Mouse (Mus musculus) brown adipose tissue, adult 24 weeks (tissue): ENCODE results near the gene Olfr860. TPM values are rescaled to one million over a fixed set of nuclear protein-coding genes. Genes with fewer than 3 reads are reported as not detected.
"Not testable (repeated sequence)": the region's sequence is repeated elsewhere in the genome, so short reads cannot be mapped to it uniquely, and the experiment has no call there.

ENCODE experiments used
- H3K27ac ChIP-seq: fragments of 200-500 bp; replicated peaks from 2 replicates; pipeline ENCODE4 v1.5.1; 2012; ENCODE audit warnings: low read depth, mild to moderate bottlenecking, low read length
- H3K4me1 ChIP-seq: fragments of 200-500 bp; 2 replicates; pipeline ENCODE4 v1.6.1; 2012; ENCODE audit warnings: low read length, mixed read lengths; ENCODE audit not compliant: control insufficient read depth, insufficient read depth, insufficient read length
- H3K4me3 ChIP-seq: fragments of 200-500 bp; 2 replicates; pipeline ENCODE4 v1.5.1; 2012; ENCODE audit warnings: low read depth, mild to moderate bottlenecking, low read length, moderate library complexity; ENCODE audit not compliant: insufficient read depth
- polyA plus RNA-seq: library from polyadenylated mRNA; stranded (reverse); fragments of >200 nt; gene quantifications from 2 replicates; pipeline ENCODE4 v1.2.4, GENCODE M21; 2012; ENCODE audit not compliant: missing spikeins, insufficient read depth, insufficient read length

The Olfr860 gene
- not detected in 2 replicates for polyA plus RNA-seq

DNA sequence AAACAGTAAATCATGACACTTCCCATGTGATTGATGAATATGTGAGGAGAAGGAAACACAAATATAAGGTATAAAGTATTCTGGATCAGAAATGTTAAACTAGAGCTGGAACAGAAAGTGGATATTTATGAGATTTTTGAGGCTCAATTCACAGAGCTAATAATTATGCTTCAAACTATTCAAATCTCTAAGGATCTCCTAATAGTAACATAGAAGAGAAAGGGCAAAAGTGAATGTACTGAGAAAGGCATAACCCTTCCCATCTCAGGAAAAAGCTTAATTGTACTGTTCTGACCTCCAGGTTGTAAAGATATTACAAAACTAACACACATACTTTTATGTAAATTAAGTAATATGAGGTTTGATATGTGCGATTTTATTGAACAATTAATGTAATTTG is at the start of gene Olfr860:
Gene Olfr860, minus strand, starts transcription at position 101 of the 400 bp plus-strand sequence.
- no peaks in the 10 kb centered on the region for H3K4me1 ChIP-seq
- no peak within 1 kb of the TSS for H3K4me3 ChIP-seq
- no peak within 1 kb of the TSS for H3K27ac ChIP-seq

DNA sequence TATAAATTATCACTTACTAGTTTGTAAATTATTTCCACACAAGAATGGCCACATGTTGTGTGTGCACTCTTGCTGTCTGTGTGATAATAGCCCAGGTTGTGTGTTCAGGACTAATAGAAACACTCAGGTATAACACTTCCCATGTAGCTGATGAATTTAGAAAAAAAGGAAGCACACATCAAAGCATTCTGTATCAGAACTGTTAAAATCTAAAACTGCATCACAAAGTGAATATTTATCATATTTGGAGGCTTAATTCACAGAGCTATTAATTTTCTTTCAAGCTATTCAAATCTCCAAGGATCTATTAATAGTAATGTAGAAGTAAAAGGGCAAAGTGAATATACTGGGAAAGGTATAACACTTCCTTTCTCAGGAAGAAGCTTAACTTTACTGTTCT is 38.4 kb upstream of the Olfr860 start, which contains the start of gene Olfr862:
Gene Olfr862, minus strand, starts transcription at position 101 of the 400 bp plus-strand sequence.
- H3K27ac ChIP-seq: no peak within 1 kb of the TSS

DNA sequence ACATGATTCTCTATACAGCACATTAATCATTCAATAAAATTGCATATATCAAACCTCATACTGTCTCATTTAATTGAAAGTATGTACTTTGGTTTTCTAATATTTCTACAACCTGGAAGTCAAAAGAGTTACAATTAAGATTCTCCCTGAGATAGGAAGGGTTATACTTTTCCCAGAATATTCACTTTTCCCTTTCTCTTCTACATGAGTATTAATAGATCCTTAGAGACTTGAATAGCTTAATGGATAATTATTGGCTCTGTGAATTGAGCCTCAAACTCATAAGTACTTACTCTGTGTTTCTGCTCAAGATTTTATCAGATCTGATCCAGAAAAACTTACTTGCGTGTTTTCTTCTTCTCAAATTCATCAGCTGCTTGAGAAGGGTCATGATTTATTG is 44.9 kb downstream of the Olfr860 start, which contains the start of gene Olfr859:
Gene Olfr859, plus strand, starts transcription at position 301 of the 400 bp plus-strand sequence.
- H3K27ac ChIP-seq, H3K4me3 ChIP-seq, H3K4me1 ChIP-seq: not testable (repeated sequence)

More for the DNA sequence above, 38.4 kb upstream of the Olfr860 start, which contains the start of gene Olfr862:
- Histone ChIP-seq H3K4me3 (no peak within 1 kb of the TSS), H3K4me1 (no peaks in the 10 kb centered on the region)

DNA sequence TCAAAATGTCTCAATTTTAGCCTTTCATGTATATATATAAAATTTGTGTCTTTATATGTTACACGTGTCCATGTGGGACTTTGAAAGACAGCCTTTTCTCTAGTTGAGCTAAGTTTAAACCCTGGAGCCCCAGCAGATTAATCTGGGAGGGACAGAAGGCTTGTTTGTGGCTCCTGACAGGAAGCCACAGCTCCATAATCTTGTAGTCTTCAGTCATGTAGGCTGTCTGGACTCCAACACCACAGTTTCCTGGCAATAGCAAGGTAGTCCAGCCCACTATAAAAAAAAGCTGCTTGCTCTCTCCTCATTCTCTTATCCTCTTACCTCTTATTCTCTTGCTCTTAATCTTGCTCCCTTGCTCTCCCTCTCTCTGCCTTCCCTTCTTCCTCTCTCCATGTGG is 46.5 kb downstream of the Olfr860 start:
- Histone ChIP-seq H3K4me3 (no peak overlapping the region), H3K4me1 (no peaks in the 10 kb centered on the region), H3K27ac (no peak overlapping the region)

Other genes with a start within 250 kb of the Olfr860 start
- 6.8 and 7.1 TPM in 2 replicates for gene Zfp317, start 227.6 kb downstream of the Olfr860 start, polyA plus RNA-seq
- gene Olfr857, start 140.3 kb downstream of the Olfr860 start, polyA plus RNA-seq: not detected in 2 replicates
- not detected in 2 replicates for gene Olfr58, start 69.5 kb downstream of the Olfr860 start, polyA plus RNA-seq
- gene Olfr859, start 44.8 kb downstream of the Olfr860 start, polyA plus RNA-seq: not detected in 2 replicates
- gene Olfr862, start 38.3 kb upstream of the Olfr860 start, polyA plus RNA-seq: not detected in 2 replicates
- gene Olfr77, start 67.1 kb upstream of the Olfr860 start, polyA plus RNA-seq: not detected in 2 replicates
- not detected in 2 replicates for gene Olfr866, start 178.3 kb upstream of the Olfr860 start, polyA plus RNA-seq
- not detected in 2 replicates for gene Olfr867, start 207.8 kb upstream of the Olfr860 start, polyA plus RNA-seq
- not detected in 2 replicates for gene Olfr868, start 248.9 kb upstream of the Olfr860 start, polyA plus RNA-seq